Mouse (Mus musculus): ENCODE results near the gene Tmem214. TPM values are rescaled to one million over a fixed set of nuclear protein-coding genes. Genes with fewer than 3 reads are reported as not detected.

Tmem214 gene
- polyA plus RNA-seq, 1 experiment, result 29.1 TPM

DNA sequence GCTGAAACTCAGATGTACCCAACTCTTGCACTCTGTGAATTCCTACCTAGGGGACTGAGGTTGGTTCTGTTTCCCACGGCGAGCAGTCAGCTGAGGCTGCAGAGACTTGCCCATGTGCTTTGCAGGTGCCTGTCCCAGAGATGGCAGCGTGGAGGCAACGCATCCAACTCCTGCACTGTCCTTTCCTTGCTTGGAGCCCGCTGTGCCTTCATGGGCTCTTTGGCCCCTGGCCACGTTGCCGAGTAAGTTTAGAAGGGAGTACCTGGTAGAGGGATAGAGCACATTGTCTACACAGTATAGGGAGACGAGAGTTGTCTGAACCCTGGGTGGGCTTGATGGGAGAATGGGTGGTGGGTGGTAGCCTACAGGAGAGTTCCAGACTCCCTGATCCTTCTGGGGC is 56.8 kb downstream of the Tmem214 start:
- no peak for TF ChIP-seq CTCF (IDR thresholded peaks at IDR 0.05; ENCODE audit: control insufficient read depth, insufficient read depth, low read length)
- no peak for TF ChIP-seq POLR2A (IDR thresholded peaks at IDR 0.05; ENCODE audit: borderline replicate concordance, control insufficient read depth, low read depth, low read length)
- H3K4me1 ChIP-seq (ENCODE audit: control insufficient read depth, insufficient read depth, low read length), result no peaks in the 10 kb centered on the region; the same call in 1 of the 2 replicates
- no peak overlapping the region for H3K27ac ChIP-seq (ENCODE audit: control insufficient read depth, insufficient read depth, low read depth, low read length, poor library complexity)
- no peak overlapping the region for H3K4me3 ChIP-seq (replicated peaks; ENCODE audit: control insufficient read depth, low read depth, low read length)
- 89% methylated on average over 8 of the region's 8 CpGs for WGBS

DNA sequence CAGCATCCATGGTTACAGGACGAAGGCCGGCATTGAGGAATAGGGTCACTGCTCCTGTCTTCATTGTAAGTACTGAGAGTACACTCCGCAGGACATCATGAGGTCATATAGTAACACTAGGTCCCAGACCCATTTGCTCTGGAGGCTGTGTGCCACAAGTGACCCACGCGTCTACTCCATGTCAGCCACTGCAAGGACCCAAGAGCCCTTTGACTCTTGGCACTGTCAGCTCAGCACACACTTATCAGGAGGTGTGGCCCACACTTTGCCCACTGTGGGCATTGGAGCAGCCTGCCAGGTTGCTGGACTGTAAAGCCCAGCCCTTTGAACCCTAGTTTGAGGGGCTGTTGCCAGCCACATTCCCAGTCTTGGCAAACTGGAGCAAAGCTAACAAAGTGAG is 57.4 kb downstream of the Tmem214 start:
- WGBS, result 94% methylated on average over 5 of the region's 5 CpGs
- TF ChIP-seq POLR2A (IDR thresholded peaks at IDR 0.05; ENCODE audit: borderline replicate concordance, control insufficient read depth, low read depth, low read length) (no peak), CTCF (IDR thresholded peaks at IDR 0.05; ENCODE audit: control insufficient read depth, insufficient read depth, low read length) (no peak)
- H3K27ac ChIP-seq (ENCODE audit: control insufficient read depth, insufficient read depth, low read depth, low read length, poor library complexity), result no peak overlapping the region
- no peaks in the 10 kb centered on the region; the same call in 1 of the 2 replicates for H3K4me1 ChIP-seq (ENCODE audit: control insufficient read depth, insufficient read depth, low read length)
- H3K4me3 ChIP-seq (replicated peaks; ENCODE audit: control insufficient read depth, low read depth, low read length), result no peak overlapping the region

DNA sequence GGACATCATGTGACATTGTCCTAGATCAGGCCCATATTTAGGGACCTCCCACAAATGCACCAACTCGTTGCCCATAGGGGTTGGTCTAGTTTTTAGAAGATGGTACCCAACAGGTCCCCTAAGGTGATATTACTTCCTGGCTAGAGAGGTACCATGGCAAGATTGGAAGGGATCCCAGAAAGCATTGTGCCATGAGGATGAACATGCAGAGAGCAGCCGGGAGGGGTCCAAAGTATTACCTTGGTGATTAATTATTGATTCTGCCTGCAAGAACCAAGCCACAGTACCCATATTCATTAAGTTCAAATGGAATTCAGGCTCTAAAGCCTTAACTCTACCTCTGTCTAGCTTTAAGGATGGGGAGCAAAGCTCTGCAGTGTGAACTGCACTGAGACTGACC is 58.3 kb downstream of the Tmem214 start:
- no peak overlapping the region for H3K27ac ChIP-seq (ENCODE audit: control insufficient read depth, insufficient read depth, low read depth, low read length, poor library complexity)
- no peak overlapping the region for H3K4me3 ChIP-seq (replicated peaks; ENCODE audit: control insufficient read depth, low read depth, low read length)
- WGBS, result 82% methylated on average over 2 of the region's 2 CpGs
- no peaks in the 10 kb centered on the region; the same call in 1 of the 2 replicates for H3K4me1 ChIP-seq (ENCODE audit: control insufficient read depth, insufficient read depth, low read length)
- TF ChIP-seq POLR2A (IDR thresholded peaks at IDR 0.05; ENCODE audit: borderline replicate concordance, control insufficient read depth, low read depth, low read length) (no peak), CTCF (IDR thresholded peaks at IDR 0.05; ENCODE audit: control insufficient read depth, insufficient read depth, low read length) (no peak)

DNA sequence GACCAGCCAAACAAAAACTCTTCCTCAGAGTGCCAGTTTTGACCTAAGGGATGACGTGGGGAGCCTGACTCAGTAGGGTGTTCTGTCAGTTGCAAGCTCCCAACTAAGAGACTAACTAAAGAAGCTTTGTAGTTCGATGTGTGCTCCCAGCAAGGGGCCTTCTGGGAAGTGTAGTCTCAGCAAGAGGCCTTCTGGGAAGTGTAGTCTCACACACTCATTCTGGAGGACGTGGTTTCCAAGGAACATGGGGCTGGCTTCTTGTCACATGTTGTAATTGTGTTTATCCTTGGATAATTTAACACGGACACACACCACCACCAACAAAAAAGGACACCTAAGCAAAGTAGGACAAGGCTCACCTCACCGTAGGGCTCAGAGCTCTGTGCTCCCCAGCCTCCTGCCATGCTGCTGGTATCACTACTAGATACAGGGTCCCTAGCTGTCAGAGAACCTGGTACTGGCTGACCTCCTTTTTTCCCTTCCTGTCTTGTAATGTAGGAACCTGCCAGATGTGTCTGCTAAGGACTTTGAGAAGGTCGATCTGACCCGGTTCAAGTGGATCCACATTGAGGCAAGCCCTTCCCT is 60.2 kb downstream of the Tmem214 start:
- 58% methylated on average over 7 of the region's 7 CpGs for WGBS
- no peak for TF ChIP-seq CTCF (IDR thresholded peaks at IDR 0.05; ENCODE audit: control insufficient read depth, insufficient read depth, low read length)
- H3K4me1 ChIP-seq (ENCODE audit: control insufficient read depth, insufficient read depth, low read length), result no peaks in the 10 kb centered on the region
- no peak overlapping the region for H3K4me3 ChIP-seq (replicated peaks; ENCODE audit: control insufficient read depth, low read depth, low read length)
- no peak overlapping the region for H3K27ac ChIP-seq (ENCODE audit: control insufficient read depth, insufficient read depth, low read depth, low read length, poor library complexity)

Other genes starting within 250 kb of the Tmem214 start
- 7.7 and 17.0 TPM in 2 replicates for gene Slc35f6, start 220.1 kb upstream of the Tmem214 start, polyA plus RNA-seq (2011; ENCODE audit: insufficient read depth, insufficient read length, low replicate concordance, missing spikeins)
- 161 and 187 TPM in 2 replicates for gene Cenpa, start 201.2 kb upstream of the Tmem214 start, polyA plus RNA-seq (2011; ENCODE audit: insufficient read depth, insufficient read length, low replicate concordance, missing spikeins)
- gene Dpysl5, start 156.4 kb upstream of the Tmem214 start, polyA plus RNA-seq (2011; ENCODE audit: insufficient read depth, insufficient read length, low replicate concordance, missing spikeins), result 0.40 TPM in 1 of 2 replicates, not detected in the other
- 1.3 and 2.4 TPM in 2 replicates for gene Mapre3, start 53.4 kb upstream of the Tmem214 start, polyA plus RNA-seq (2011; ENCODE audit: insufficient read depth, insufficient read length, low replicate concordance, missing spikeins)
- 5.4 and 6.2 TPM in 2 replicates for gene Agbl5, start 20.7 kb downstream of the Tmem214 start, polyA plus RNA-seq (2011; ENCODE audit: insufficient read depth, insufficient read length, low replicate concordance, missing spikeins)
- 147 and 148 TPM in 2 replicates for gene Ost4, start 39.8 kb downstream of the Tmem214 start, polyA plus RNA-seq (2011; ENCODE audit: insufficient read depth, insufficient read length, low replicate concordance, missing spikeins)
- 9.3 and 17.6 TPM in 2 replicates for gene Emilin1, start 45.4 kb downstream of the Tmem214 start, polyA plus RNA-seq (2011; ENCODE audit: insufficient read depth, insufficient read length, low replicate concordance, missing spikeins)
- 42.6 and 45.4 TPM in 2 replicates for gene Khk, start 53.4 kb downstream of the Tmem214 start, polyA plus RNA-seq (2011; ENCODE audit: insufficient read depth, insufficient read length, low replicate concordance, missing spikeins)
- gene Cgref1, start 77.6 kb downstream of the Tmem214 start, polyA plus RNA-seq (2011; ENCODE audit: insufficient read depth, insufficient read length, low replicate concordance, missing spikeins), result 1.0 TPM in 1 of 2 replicates, not detected in the other
- gene Preb, start 92.3 kb downstream of the Tmem214 start, polyA plus RNA-seq (2011; ENCODE audit: insufficient read depth, insufficient read length, low replicate concordance, missing spikeins), result 138 and 214 TPM in 2 replicates
- gene Tcf23, start 100.7 kb downstream of the Tmem214 start, polyA plus RNA-seq (2011; ENCODE audit: insufficient read depth, insufficient read length, low replicate concordance, missing spikeins), result not detected in 2 replicates
- 53.2 and 95.6 TPM in 2 replicates for gene Atraid, start 180.3 kb downstream of the Tmem214 start, polyA plus RNA-seq (2011; ENCODE audit: insufficient read depth, insufficient read length, low replicate concordance, missing spikeins)
- 1.6 and 3.6 TPM in 2 replicates for gene Slc5a6, start 180.9 kb downstream of the Tmem214 start, polyA plus RNA-seq (2011; ENCODE audit: insufficient read depth, insufficient read length, low replicate concordance, missing spikeins)
- gene Cad, start 186.8 kb downstream of the Tmem214 start, polyA plus RNA-seq (2011; ENCODE audit: insufficient read depth, insufficient read length, low replicate concordance, missing spikeins), result 9.7 and 21.8 TPM in 2 replicates
- gene Dnajc5g, start 238.3 kb downstream of the Tmem214 start, polyA plus RNA-seq (2011; ENCODE audit: insufficient read depth, insufficient read length, low replicate concordance, missing spikeins), result not detected in 2 replicates
- not detected in 2 replicates for gene Slc30a3, start 240.2 kb downstream of the Tmem214 start, polyA plus RNA-seq (2011; ENCODE audit: insufficient read depth, insufficient read length, low replicate concordance, missing spikeins)
- not detected in 2 replicates for gene Trim54, start 248.7 kb downstream of the Tmem214 start, polyA plus RNA-seq (2011; ENCODE audit: insufficient read depth, insufficient read length, low replicate concordance, missing spikeins)